Mouse (Mus musculus) embryo, embryonic 11 days (tissue): ENCODE data around the gene Dcaf7.

ENCODE experiments used
- DNase-seq: peaks from one replicate; pipeline ENCODE4 v3.0.0-alpha.2; 2015

Gene Dcaf7

GRCm38 (mm10) chr11:106045780-106046179 lies 9.1 kb downstream of the Dcaf7 start:
- DNase-seq = no peak

DNA sequence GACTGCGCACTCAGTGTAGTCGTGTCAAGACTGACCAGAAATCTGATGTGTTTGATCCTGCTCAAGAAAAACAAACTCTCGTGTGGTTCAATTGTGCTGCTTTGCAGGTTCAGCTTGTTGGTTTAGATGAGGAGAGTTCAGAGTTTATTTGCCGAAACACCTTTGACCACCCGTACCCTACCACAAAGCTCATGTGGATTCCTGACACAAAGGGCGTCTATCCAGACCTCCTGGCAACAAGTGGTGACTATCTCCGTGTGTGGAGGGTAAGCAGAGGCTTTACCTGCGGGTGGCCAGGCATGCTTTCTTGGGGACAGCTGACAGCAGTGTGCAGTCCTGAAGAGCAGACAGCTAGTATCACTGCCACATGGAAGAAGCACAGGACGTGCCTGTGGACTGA lies 9.9 kb downstream of the Dcaf7 start:
- no peak for DNase-seq

GRCm38 (mm10) chr11:106053921-106054320 lies 17.2 kb downstream of the Dcaf7 start:
- DNase-seq = no peak

DNA sequence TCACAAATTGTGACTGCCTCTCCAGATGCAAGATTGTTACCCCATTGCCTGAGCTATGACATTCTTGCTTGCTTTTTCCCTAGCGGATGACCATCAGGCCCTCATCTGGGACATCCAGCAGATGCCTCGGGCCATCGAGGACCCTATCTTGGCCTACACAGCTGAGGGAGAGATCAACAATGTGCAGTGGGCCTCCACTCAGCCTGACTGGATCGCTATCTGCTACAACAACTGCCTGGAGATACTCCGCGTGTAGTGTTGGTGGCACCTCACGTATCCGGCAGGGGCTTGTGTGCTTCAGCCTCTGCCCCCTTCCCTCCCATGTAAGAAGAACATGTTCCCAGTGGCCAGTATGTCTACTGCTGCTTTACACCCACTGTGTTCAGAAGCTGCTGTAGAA lies 17.9 kb downstream of the Dcaf7 start:
- DNase-seq = no peak

DNA sequence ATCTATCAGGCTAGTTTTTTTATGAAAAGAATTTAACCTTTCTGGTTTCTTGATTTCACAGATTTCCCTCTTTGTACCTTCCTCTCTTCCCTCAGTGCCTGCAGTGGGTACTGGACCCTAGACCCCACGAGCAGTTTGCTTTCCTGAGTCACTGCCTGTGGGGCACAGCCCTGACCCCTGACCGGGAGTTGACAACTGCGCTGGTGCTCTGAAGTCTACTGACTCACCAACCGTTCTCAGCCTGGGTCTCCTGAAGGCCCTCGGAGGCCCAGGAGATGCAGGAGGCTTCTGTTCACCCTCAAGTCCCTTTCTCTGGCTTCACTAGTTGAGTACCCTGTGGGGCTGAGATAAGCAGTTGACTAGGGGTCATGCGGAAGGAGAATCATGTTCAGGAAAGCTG lies 18.7 kb downstream of the Dcaf7 start:
- no peak for DNase-seq

GRCm38 (mm10) chr11:106056819-106057491 lies 20.3 kb downstream of the Dcaf7 start:
- no peak for DNase-seq

- DNase-seq = no peak
Observed at GRCm38 (mm10) chr11:106058020-106058419, 21.3 kb downstream of the Dcaf7 start.

GRCm38 (mm10) chr11:106060549-106060948 lies 23.9 kb downstream of the Dcaf7 start:
- no peak for DNase-seq

- no peak for DNase-seq
Observed at GRCm38 (mm10) chr11:106061311-106061710, 24.6 kb downstream of the Dcaf7 start.

GRCm38 (mm10) chr11:106063756-106064155 lies 27.1 kb downstream of the Dcaf7 start:
- no peak for DNase-seq

- no peak for DNase-seq
Observed at GRCm38 (mm10) chr11:106065073-106065922, 28.6 kb downstream of the Dcaf7 start.

DNA sequence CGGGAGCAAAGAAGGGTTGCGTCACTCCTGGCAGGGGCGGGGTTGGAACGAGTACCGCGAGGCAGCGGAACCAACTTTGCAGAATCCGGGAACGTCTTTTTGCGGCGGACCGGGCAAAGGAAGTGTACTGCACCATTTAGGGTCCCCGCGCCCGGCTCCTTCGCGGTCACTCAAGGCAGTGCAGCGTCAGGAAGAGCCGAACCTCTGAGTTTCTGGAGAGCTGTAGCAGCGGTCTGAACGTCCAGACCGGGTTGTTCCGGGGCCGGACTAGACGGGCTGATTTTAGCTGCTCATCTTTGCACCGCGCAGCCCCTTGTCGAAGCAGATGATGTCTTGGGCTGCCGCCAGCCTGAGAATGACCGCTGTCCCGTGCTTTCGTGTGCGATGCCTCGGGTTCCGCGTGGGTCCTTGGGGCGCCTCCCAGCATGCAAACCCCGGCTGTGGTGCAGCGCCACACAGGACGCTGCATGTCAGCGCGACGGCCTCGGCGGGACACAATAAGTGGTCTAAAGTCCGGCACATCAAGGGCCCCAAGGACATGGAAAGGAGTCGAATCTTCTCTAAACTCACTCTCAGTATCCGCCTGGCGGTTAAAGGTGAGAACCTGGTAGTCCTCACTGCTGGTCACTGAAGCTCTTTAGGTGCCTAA lies 29.4 kb downstream of the Dcaf7 start, which contains the start of gene Taco1:
Taco1 (plus strand) TSS at position 139 of the 649 bp plus-strand sequence.
- DNase-seq = peak; percentile 96

- peak; percentile 77 for DNase-seq
Observed at GRCm38 (mm10) chr11:106066616-106067015, 29.9 kb downstream of the Dcaf7 start.

GRCm38 (mm10) chr11:106073774-106074173 lies 37.1 kb downstream of the Dcaf7 start:
- DNase-seq = no peak

DNA sequence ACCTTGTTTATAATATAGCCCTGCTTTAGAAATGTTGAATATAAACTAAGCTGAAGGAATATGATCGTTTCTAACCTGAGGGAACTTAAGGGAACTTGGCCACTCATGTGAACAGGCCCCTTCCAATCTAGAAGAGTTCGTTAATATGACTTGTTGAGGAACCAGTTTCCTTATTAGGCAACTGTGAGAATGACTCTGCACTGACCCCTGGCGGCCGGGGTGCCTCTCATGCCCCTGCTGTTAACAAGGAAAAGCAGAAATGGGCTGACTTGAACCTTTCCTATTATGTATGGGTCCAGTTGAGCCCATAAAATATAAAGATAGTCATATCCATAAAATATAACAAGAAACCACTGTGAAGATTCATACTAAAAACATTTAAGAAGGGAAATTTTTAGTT lies 39.6 kb downstream of the Dcaf7 start:
- peak; percentile 78 for DNase-seq

GRCm38 (mm10) chr11:106083708-106084701 lies 47.3 kb downstream of the Dcaf7 start, which contains the start of gene Map3k3:
Gene Map3k3 (plus strand): TSS chr11:106084613.
- DNase-seq = peak; percentile 99

DNA sequence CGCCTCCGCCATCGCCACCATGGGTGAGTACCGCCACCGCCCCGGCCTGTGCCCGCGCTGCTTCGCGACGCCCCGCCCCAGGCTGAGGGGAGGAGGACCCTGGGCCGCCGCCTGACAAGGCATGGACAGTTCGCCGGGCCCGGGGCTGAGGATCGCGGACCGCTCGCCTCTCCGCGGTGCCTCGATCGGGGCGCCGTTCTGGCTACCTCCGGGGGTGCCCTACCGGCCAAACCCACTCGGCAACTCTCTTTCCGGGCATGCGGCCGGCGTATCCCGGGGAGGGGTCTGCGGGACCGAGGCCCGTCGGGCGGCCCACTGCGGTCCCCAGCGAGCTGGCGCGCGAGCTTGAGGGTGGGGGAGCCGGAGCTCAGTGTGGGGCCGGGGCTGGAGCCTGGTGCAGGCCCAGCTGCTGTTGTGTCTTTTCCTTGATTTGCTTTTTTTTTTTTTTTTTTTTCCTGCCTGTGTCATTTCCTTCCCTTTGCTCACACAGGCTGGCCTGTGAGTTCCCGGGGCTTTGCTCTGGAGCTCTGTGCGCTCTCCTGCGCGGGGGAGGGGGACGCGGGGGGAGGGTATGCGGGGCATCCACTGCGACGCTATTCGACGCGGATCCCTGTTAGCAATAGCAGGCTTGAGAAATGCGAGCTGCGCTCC lies 48.4 kb downstream of the Dcaf7 start:
- DNase-seq = peak; percentile 87

DNA sequence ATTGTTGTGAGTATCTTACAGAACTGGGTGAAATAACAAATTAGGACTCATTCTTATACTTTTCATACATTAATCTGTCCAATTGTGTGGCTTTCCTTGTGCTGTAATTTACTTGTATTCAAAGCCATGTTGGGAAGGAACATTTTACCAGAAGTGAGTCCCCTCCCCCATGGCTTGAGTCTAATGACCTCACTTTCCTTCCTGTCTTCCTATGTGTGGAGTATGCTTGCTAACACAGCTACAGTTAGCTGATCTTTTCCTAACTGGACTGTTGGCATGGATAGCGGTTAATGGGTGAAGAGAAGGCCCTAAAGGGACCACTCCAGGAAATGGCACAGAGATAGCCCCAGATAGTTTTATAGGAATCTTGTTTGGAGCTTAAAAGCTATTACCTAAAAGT lies 61.6 kb downstream of the Dcaf7 start:
- DNase-seq = peak; percentile 15

GRCm38 (mm10) chr11:106102866-106103265 lies 66.2 kb downstream of the Dcaf7 start:
- DNase-seq = no peak

- DNase-seq = no peak
Observed at GRCm38 (mm10) chr11:106106047-106106587, 69.4 kb downstream of the Dcaf7 start.
